Mouse (Mus musculus): ENCODE results near the gene Olfr203. TPM values are rescaled to one million over a fixed set of nuclear protein-coding genes. Genes with fewer than 3 reads are reported as not detected.

Olfr203 gene
- polyA plus RNA-seq, 1 experiment from 2014 or later, result not detected

Other genes with a start within 250 kb of the Olfr203 start
- gene Olfr190, start 220.9 kb upstream of the Olfr203 start, polyA plus RNA-seq (2016; fragmentation: Nextera tagmentation; extraction: Ambion mirVana), result not detected in 2 replicates
- gene Olfr191, start 209.1 kb upstream of the Olfr203 start, polyA plus RNA-seq (2016; fragmentation: Nextera tagmentation; extraction: Ambion mirVana), result not detected in 2 replicates
- not detected in 2 replicates for gene Olfr193, start 187.0 kb upstream of the Olfr203 start, polyA plus RNA-seq (2016; fragmentation: Nextera tagmentation; extraction: Ambion mirVana)
- gene Olfr194, start 177.8 kb upstream of the Olfr203 start, polyA plus RNA-seq (2016; fragmentation: Nextera tagmentation; extraction: Ambion mirVana), result not detected in 2 replicates
- gene Olfr195, start 151.8 kb upstream of the Olfr203 start, polyA plus RNA-seq (2016; fragmentation: Nextera tagmentation; extraction: Ambion mirVana), result not detected in 2 replicates
- not detected in 2 replicates for gene Olfr196, start 128.4 kb upstream of the Olfr203 start, polyA plus RNA-seq (2016; fragmentation: Nextera tagmentation; extraction: Ambion mirVana)
- not detected in 2 replicates for gene Olfr198, start 95.3 kb upstream of the Olfr203 start, polyA plus RNA-seq (2016; fragmentation: Nextera tagmentation; extraction: Ambion mirVana)
- gene Olfr199, start 79.1 kb upstream of the Olfr203 start, polyA plus RNA-seq (2016; fragmentation: Nextera tagmentation; extraction: Ambion mirVana), result not detected in 2 replicates
- gene Olfr201, start 26.2 kb upstream of the Olfr203 start, polyA plus RNA-seq (2016; fragmentation: Nextera tagmentation; extraction: Ambion mirVana), result not detected in 2 replicates
- not detected in 2 replicates for gene Olfr202, start 12.1 kb upstream of the Olfr203 start, polyA plus RNA-seq (2016; fragmentation: Nextera tagmentation; extraction: Ambion mirVana)
- not detected in 2 replicates for gene Olfr204, start 19.4 kb downstream of the Olfr203 start, polyA plus RNA-seq (2016; fragmentation: Nextera tagmentation; extraction: Ambion mirVana)
- not detected in 2 replicates for gene Olfr205, start 32.3 kb downstream of the Olfr203 start, polyA plus RNA-seq (2016; fragmentation: Nextera tagmentation; extraction: Ambion mirVana)
- gene Olfr206, start 50.4 kb downstream of the Olfr203 start, polyA plus RNA-seq (2016; fragmentation: Nextera tagmentation; extraction: Ambion mirVana), result not detected in 2 replicates
- gene Olfr209, start 65.1 kb downstream of the Olfr203 start, polyA plus RNA-seq (2016; fragmentation: Nextera tagmentation; extraction: Ambion mirVana), result not detected in 2 replicates
- 0.08 and 0.10 TPM in 2 replicates for gene Gabrr3, start 108.5 kb downstream of the Olfr203 start, polyA plus RNA-seq (2016; fragmentation: Nextera tagmentation; extraction: Ambion mirVana)
- 19.9 and 21.6 TPM in 2 replicates for gene Riox2, start 172.9 kb downstream of the Olfr203 start, polyA plus RNA-seq (2016; fragmentation: Nextera tagmentation; extraction: Ambion mirVana)

Data from hindbrain, embryonic 12.5 days (tissue).